Mouse (Mus musculus): ENCODE results near the gene Tle4.
"Not testable (repeated sequence)": the region's sequence is repeated elsewhere in the genome, so short reads cannot be mapped to it uniquely, and the experiment has no call there.

Gene Tle4

DNA sequence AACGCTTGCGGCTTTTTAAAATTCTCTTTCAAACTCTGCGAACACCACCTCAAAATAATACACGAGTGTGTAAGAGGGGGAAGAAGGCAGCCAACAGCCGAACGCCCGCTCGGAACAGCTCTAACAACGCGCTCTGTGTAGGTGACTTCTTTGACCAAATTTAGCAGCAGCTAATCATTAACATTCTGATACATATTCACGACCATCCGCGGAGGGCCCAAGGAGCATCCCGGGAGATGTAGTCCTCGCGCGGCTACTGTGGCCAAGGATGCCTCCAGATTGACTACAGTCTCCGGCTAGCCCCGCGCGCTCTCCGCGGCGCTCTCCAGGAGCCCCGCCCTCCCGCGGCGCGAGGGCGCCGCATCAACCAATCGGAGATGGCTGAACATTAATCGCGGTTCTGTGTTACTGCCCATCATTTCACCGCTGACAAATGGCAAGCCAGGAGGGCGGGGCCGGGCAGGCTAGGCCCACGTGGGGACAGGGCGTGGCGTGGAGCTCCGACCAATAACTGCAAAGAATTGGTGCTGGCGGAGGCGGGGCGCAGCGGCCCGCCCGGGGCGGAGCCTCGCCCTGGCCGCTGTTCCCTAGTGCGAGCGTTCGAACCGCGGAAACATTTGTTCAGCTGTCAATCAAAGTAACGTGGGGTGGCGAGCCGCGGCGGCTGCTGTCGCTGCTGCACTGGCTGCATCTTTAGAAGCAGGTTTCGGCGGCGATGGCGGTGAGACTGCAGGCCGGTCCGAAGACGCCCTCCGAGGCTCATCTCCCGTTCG lies at the start of gene Tle4:
TSS of gene Tle4 (minus strand) at position 135 of the 773 bp plus-strand sequence.
- peak; percentile 100 for DNase-seq

DNA sequence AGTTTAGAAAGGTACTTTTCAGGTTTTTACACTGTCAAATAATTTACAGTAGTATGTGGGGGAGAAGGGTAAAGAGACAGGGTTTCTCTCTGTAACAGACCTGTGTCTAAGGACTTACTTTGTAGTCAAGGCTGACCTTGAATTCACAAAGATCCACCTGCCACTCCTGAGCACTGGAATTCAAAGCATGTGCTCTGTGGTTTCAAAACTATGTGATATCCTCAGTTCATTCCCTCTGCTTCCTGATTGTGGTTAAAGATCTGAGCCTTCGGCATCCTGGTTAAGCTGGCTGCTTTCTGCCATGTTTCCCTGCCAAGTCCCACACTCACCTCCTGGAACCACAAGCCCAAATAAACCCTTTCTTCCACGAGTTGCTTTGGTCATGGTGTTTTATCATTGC lies 47.8 kb upstream of the Tle4 start:
- DNase-seq, result no peak

DNA sequence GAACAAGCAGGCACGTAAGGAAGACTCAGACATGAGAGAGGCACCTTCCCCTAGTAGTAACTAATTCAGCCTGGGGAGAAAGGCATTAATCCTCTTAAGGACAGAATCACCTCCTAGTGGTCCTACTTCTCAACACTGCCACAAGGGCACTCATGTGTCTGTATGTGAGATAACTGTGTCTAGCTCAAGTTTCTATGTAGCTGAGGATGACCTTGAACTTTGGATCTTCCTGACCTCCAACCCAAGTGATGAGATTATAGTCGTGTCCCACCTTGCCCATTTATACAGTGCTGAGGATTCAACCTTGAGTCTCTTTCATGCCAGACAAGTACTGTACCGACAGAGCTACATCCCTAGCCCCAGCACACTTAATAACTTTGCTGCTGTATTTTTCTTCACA lies 46.9 kb upstream of the Tle4 start:
- DNase-seq, result no peak

DNA sequence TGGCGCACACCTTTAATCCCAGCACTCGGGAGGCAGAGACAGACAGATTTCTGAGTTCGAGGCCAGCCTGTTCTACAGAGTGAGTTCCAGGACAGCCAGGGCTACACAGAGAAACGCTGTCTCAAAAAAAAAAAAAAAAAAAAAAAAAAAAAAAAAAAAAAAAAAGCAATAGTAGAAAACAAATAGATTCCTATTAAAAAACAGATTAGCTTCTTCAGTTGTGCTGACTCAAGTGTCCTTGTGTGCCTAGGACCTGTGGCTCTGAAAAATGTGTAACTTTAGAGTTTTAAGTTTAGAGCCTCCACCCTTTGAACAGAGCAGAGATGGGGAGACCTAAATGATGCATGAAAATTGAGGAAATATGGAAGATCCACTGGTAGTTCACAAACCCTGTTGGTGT lies 45.2 kb upstream of the Tle4 start:
- DNase-seq, result not testable (repeated sequence)

DNA sequence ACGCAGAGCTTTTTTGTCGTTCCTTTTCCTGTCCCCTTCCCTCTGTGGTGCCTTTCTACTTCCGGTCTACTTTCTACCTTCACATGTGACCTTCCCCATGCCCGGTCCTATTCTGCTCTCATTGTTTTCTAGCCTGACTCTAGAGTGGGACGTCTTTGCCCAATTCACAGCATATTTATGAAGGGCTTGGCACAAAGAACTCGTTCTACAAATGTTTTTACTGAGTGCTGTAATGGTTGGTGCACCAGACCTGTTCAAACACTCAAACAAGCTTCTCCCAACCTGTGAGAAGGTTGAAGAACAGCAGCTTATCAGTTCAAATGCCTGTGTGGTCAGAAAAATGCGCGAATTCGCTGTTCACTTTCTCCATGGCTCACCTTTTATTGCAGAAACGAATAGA lies 44.8 kb upstream of the Tle4 start:
- DNase-seq, result no peak

DNA sequence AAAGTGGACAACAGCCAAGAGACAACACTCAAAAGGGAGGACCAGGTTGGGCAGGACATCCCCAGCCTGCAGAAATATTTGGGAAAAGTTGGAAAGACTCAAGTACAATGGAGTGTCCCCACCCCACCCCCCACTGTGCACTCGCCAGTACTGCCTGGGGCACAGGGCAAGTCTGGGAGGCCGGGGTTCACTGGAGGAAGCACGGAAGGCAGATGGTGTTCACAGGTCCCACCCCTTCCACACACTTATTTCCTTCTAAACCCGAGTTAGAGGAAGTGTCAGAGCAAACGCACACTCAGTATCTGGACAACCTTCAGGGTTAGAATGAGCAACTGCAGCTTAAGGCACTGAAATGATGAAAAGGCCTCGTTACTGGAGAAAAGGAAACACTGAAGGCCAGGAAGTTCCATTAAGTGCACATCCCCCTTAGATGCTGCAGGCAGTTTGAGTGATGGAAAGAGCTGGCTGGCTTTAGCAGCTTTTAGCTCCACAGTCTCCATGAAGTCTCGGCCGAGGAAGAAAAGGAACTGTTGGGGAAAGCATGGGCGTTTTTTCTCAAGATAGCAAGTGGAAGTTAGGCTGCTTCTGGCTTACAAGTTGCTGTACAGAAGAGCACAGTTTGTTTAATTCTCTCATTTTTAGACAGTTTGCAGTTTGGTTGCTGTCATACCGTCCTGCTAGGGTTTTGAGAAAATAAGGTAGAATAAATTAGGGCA lies 37.5 kb upstream of the Tle4 start:
- DNase-seq, result peak; percentile 46

DNA sequence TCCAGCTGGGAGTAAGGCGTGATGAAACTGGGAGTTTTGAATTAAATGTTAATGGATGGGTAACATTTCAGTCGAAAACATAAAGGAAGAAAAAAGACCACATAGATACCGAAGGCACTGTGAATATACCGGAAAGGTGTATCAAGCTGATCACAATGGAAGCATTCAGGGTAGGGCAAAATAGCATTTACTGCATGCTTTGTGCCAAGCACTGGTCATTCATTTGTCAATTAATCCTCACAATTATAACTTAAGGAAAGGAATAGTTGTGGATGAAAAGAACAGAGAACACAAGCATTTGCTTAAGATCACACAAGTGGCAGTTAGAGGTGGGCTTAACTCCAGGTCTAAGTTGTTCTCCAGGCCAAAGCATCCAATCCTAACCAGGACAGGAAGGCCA lies 25.5 kb upstream of the Tle4 start:
- no peak for DNase-seq

DNA sequence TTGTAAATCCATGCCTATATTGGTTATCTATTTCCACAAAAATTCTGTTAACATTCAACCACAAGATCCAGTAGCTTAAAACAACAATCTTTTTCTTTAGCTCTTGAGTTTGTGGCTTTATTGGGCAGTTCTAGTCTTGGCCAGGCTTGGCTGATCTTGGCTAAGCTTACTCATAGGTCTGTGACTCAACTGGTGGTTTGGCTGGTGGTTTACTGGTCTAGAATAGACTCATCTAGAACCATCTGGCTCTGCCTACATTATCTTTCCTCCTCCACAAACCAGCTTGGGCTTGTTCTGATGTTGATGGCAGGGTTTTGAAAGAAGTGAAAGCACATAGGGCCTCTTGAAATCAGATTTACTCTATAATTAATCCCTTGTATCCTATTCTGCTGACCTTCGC lies 22.7 kb upstream of the Tle4 start:
- no peak for DNase-seq

DNA sequence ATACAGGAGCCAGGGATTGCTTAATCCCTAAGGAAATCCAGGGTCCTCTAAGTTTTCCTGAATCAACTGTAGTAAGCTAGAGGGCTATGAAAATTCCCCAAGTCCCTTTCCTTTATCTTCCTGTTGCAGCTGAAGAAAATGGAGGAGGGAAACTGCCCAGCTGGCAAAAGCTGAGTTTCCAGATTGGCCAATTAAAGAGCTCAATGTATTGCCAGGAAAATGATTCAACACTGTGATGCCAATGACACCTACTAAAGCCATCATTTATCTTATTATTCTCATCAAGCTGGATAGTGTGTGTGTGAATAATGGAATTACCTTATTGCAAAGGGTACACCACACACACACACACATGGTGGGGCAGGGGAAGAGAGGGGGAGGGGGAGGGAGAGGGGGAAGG lies 22.0 kb upstream of the Tle4 start:
- DNase-seq, result no peak

DNA sequence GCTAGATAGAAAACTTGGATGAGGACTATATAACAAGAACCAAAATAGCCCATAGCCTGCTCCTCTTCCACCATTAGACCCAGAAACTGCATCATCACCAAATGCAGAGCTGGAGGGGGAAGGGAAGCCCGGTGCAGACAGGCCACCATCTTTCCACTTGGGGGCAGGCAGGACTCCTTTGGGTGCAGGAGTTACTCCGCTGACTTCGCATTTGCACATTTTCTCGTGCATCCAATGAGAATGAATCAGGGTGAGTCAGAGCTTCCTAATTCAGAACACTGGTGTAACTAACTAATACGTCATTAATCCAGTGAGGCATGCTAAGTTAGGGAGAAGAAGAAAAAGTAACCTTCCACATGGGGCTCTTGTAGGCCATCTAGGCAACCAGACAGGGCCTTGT lies 17.0 kb upstream of the Tle4 start:
- DNase-seq, result no peak

DNA sequence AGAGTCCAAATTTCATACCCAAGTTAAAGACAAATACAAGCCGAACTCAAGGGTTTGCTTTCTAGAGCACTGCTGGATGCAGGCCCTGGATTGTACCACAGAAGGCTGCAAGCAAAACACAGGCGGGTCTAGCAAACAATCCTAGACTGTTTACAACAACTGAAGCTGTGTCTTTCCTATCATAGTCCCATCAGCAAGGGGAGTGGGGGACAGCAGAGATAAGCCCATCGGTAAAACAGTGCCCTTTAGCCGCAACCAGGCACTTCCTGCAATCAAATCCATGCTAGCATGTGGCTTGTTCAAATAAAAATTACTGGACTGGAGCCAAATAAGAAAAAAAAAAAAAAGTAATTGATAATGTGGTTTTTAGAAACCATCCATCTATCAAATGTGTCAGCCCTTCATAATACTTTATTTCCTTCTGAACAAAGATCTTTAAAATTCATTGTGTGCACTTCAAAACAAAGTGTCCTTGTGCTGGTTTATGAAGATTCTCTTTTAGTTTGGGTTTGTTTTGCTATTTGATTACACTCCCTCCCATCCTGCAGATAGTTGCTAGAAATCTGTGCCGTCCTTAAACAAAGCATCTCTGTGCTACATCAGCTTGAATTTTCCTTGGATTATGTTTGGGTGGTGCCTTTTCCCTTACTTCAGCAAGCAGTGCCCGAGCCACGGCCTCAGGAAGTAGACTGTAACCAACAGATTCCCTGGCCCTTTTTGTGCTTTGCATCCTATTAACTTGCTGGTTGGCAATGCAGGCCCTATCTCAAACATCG lies 12.9 kb upstream of the Tle4 start:
- DNase-seq, result no peak

DNA sequence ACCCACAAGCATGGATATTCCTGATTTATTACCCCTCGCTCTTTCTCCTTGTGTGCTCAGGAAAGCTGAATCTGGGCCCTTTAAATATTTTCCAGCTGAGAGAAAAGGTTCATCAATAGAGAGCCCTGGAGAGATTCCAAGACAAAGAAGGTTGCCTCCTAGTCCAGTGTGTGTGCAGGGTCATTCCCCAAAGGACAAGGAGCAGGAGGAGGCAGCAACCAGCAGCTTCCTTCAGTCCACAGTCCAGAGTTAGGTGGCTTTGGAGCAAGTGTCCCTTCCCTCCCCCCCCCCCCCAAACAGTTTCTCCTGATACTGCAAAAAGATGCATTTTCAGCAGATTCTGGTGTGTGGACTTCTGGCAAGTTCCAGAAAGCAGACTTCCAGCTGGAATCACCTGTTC lies 3.0 kb upstream of the Tle4 start:
- peak; percentile 59 for DNase-seq

DNA sequence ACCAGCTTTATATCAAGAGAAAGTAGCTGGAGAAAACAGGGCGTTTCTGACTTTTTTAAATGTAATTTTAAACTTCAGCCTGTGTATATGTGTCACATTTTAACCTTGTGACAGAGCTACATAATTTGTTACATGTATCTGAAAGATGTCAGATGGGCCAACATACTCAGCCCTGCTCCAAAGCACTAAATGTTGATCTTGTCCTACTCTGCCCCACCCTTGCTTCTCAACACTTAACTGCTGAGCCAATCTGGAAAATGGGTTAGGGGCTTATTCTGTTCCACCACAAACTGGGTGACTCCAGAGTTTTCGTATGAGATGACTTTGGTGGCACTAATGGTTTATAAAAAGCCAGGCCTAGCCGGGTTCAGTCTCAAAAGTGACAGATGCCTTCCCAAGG lies 2.5 kb upstream of the Tle4 start:
- no peak for DNase-seq

DNA sequence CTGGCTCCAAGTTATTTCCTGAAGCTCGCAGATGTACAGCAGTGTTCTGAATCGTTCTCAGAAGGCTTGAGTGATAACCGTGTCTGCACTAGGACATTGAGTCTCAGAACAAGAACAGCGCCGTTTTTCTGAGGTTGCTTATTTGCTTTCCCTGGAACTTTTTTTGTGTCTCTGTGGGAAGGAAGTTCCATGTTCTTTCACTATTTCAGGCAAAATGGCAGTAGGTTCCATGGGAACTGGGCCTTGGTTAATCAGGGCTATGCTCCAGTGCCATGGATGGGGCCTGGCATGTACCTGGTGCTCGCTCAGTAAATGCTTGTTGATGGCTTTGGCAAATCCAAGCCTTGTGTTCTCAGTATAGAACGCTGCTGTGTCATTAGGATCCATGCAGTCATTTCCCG lies 2.0 kb upstream of the Tle4 start:
- no peak for DNase-seq

DNA sequence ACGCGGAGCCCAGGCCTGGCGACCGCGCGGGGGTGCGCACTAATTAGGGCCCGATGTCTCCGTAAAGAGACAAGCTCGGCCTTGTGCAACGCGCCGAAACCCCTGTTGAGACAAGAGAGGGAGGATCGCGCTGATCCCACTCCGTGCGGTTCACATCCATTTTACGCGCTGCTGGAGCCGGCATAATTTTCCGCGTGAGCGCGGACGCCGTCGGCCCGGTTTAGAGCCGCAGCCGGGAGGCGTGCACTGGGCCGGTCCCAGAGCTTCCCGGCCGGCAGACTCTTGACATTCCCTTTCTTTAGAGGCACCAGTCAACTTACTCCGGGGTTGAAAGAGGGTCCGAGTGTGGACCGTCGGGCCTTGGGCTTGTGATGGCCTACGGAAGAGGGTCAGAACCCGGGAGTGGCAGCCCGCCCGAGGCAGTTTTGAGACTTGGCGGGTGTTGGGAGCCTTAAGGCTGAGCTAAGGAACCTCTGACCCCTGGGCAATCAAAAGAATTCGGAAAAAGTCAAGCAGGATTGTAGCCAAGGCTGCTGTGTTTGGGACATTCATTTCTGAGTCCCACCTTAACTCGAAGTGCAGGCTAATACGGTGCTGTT lies 938 bp upstream of the Tle4 start:
- DNase-seq, result no peak

DNA sequence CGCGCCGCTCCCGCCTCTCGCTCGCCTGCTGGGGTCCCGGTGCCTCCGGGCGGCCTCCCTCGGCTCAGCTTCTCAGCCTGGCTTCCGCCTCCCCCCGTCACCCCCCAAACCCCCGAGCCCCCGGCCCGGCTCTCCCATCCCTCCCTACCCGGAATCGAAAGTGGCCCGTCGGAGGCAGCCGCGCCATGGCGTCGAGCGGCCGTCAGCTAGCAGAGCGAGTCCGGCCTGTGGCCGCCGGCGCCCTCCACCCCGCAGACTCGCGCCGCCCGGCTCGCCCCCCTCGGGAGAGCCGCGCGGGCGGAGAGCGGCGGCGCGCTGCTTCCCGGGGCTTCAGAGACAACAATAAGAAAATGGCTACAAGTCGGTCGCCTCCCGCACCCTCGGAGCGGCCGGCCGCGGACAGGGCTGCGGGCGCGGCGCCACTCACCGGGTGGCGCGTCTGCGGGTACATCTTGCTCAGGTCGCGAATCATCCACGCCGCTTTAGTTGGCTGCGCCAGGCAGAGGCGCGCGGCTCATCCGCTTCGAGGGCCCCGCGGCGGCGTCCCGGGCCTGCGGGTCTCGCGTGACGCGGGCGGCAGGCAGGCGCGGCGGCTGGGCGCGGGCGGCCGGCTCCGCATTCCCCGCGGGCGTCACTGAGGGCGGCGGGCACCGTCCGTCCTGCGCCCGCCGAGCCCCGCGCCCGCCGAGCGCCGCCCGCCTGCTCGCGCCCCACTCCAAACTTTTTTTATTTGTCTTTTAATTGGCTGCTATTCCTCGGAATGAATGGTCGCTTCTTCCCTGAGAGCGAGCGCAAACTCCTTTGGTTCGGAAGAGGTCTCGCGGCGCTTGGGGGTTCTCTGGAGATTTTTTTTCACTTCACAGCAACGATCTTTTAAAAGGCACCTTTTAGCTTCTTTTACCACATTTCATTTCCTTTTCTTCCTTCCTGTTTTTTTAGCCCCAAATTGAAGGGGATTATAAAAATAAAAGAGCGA lies 622 bp downstream of the Tle4 start:
- peak; percentile 68 for DNase-seq

DNA sequence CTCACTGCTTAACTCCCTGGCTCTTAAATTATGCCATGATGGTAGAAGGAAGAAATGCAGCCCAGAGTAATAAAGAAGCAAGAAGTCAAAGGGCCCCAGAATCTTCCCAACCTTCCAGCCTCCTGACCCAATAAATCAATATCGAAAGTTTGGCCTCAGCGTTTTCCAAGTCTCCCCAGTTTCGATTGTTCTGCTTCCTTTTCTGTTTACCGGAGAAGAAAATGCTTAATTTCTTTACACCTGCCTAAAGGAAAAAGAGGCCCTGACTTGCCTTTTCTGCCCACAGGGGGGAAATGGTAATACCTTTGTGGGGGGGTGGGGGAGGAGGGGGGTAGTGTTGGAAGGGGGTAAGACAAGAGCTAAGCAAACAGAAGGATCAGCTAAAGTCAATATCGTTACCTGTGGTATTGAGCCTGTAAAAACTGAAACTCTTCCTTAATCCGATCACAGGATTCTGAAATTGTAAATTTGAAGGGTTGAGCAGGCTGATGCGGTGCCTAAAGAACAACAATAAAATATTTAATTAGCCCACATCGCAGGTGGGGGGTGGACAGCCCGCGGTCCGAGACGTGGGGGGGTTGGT lies 1.4 kb downstream of the Tle4 start:
- no peak for DNase-seq

DNA sequence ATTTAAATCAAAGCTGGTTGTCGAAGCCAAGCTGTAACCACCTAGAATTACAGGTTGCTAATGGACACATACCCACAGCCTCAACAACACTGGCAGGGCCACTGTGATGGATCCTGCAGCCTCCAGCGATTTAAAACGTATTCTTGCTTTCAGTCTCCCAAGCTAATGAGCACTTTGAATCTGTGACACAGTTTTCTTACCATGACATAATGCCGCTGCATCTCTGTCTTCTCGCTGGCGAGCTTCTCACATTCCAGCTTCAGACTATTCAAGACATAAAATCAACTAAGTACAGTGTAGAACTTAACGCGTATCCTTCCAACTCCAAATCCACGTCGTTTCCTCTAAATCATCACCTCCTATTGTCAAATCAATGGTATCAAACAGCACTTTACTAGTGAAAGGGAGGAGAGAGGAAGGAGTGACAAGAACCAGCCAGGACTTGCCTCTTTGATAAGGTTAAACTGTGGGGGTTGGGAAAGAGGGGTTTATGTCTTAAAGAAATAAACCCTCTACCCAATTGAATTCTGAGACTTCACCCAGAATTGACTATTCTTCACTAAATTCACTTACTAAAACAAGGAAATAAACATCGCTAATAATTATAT lies 2.4 kb downstream of the Tle4 start:
- no peak for DNase-seq

DNA sequence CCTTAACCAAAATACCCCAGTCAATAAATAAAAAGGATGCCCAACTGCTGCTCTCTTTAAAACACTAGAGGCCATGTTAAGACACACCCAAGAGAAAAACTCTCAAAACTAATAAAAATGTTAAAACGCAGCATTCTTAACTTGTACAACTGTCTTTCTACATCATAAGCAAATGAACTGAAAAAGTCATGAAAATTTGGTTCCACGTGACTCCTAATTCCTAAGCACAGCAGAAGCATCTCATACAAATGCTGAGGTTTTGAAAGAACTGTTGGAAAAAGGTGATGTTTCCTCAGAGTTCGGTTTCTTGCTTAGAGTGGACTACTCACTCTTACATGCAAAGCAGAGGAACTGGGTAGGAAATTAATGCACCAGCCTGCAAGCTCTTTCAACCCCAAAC lies 3.3 kb downstream of the Tle4 start:
- DNase-seq, result no peak

DNA sequence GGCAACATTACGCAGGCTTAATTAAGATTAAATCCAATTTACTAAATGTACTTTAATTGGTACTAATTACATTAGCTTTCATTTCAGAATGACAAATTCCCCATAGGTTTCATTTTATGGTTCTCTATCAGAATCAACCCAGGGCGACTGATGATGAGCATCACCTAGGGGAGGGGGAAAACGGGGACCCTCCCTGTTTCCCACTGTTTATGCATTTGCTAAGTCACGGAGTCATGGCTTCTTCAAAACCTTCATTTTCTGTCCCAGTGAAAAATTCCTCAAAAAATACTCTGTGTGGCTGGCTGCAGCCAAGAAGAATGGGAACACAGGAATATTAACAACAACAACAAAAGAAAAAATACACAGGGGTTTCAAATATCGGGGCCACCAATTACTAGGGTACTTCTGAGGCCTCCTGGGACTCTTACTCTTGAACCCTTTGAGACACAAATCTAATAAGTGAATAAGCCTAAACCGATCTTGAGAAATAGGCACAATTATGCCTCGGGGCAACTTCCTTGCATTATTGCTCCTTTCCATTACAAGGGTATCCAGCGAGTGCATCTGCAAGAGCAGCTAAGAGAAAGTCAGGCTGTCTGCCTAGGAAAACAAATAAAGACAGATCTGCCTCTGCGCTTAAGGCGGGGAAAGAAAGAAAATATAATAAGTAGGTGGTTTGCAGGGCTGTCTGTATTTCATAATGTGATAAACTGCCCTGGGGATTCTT lies 5.9 kb downstream of the Tle4 start:
- DNase-seq, result no peak

DNA sequence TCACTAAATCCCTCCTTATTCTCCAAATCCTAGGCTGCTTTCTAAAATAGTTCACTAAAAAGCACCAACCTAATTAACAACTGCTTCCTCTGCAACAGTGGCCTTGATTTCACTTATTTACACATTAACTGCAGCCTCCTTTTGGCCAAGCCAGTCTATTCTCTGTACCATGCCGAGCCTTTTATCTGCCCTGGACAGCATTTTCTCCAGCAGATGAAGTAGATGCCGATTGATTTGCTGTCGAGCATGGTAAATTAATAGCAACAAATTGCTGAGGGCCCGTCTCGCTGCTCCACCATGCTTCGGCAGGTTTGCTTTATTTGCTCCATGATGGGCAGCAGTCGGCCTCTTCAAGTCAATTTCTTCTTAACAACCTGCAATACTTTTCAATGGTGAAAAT lies 7.7 kb downstream of the Tle4 start:
- DNase-seq, result no peak

All from kidney, postnatal 14 days (tissue).